Mouse (Mus musculus) thymus, postnatal 4 days (tissue): ENCODE results near the gene Bmpr1a.
A peak's percentile ranks its signal among the peaks of the same experiment; 100 is the strongest.

Experiments
- DNase-seq: peaks from one replicate; pipeline ENCODE4 v3.0.0; 2021

The Bmpr1a gene

GRCm38 (mm10) chr14:34503325-34503647, at the start of gene Bmpr1a:
Gene Bmpr1a (minus strand): TSS chr14:34503341.
- DNase-seq: no peak

GRCm38 (mm10) chr14:34552226-34552625, 49.1 kb upstream of the Bmpr1a start:
- DNase-seq: no peak

- DNase-seq: peak; percentile 86
Measured at GRCm38 (mm10) chr14:34549004-34549671, 46.0 kb upstream of the Bmpr1a start.

- DNase-seq: peak; percentile 30
Measured at GRCm38 (mm10) chr14:34548391-34549001, 45.4 kb upstream of the Bmpr1a start.

- DNase-seq: no peak
Measured at GRCm38 (mm10) chr14:34544545-34544944, 41.4 kb upstream of the Bmpr1a start.

- DNase-seq: no peak
Measured at GRCm38 (mm10) chr14:34544001-34544400, 40.9 kb upstream of the Bmpr1a start.

GRCm38 (mm10) chr14:34543596-34543995, 40.5 kb upstream of the Bmpr1a start:
- no peak for DNase-seq

- no peak for DNase-seq
Measured at GRCm38 (mm10) chr14:34541896-34542295, 38.8 kb upstream of the Bmpr1a start.

GRCm38 (mm10) chr14:34540685-34541162, 37.6 kb upstream of the Bmpr1a start:
- peak; percentile 71 for DNase-seq

GRCm38 (mm10) chr14:34535883-34536282, 32.7 kb upstream of the Bmpr1a start:
- no peak for DNase-seq

GRCm38 (mm10) chr14:34533537-34533936, 30.4 kb upstream of the Bmpr1a start:
- DNase-seq: no peak

GRCm38 (mm10) chr14:34532536-34532935, 29.4 kb upstream of the Bmpr1a start:
- no peak for DNase-seq

- no peak for DNase-seq
Measured at GRCm38 (mm10) chr14:34528804-34529203, 25.7 kb upstream of the Bmpr1a start.

GRCm38 (mm10) chr14:34522701-34523100, 19.6 kb upstream of the Bmpr1a start, which contains the start of gene 9230112D13Rik:
Gene 9230112D13Rik (minus strand): TSS chr14:34522801.
- DNase-seq: no peak

GRCm38 (mm10) chr14:34517959-34518544, 14.9 kb upstream of the Bmpr1a start:
- no peak for DNase-seq

GRCm38 (mm10) chr14:34516960-34517577, 13.9 kb upstream of the Bmpr1a start:
- no peak for DNase-seq

GRCm38 (mm10) chr14:34515860-34516259, 12.7 kb upstream of the Bmpr1a start:
- DNase-seq: no peak

- DNase-seq: no peak
Measured at GRCm38 (mm10) chr14:34514120-34514519, 11.0 kb upstream of the Bmpr1a start.

- no peak for DNase-seq
Measured at GRCm38 (mm10) chr14:34512602-34513001, 9.5 kb upstream of the Bmpr1a start.

GRCm38 (mm10) chr14:34511901-34512300, 8.8 kb upstream of the Bmpr1a start:
- no peak for DNase-seq

- no peak for DNase-seq
Measured at GRCm38 (mm10) chr14:34508842-34509439, 5.8 kb upstream of the Bmpr1a start.

GRCm38 (mm10) chr14:34508187-34508840, 5.2 kb upstream of the Bmpr1a start:
- DNase-seq: no peak

GRCm38 (mm10) chr14:34505309-34505708, 2.2 kb upstream of the Bmpr1a start:
- DNase-seq: no peak
